Mouse (Mus musculus): ENCODE results near the gene Rap1gap. TPM values are rescaled to one million over a fixed set of nuclear protein-coding genes. Genes with fewer than 3 reads are reported as not detected.

The Rap1gap gene
- polyA plus RNA-seq, 1 experiment from 2014 or later, result 3.3 TPM

DNA sequence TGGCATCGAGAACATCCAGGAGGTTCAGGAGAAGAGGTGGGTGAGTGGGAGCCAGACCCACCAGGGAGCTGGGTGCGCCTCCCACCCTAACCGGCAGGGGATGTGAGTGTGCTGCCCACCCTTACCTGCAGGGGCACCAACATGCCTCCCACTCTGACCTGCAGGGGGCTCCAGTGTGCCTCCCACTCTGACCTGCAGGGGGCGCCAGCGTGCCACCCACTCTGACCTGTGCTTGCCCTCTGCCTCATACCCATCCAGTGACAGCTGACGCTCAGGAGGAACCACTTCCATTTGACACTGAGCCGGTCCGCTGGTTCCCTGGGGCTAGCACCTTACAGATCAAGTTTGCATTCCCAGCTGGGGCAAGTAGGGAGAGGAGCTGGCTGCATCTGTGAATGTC, 60.2 kb downstream of the Rap1gap start:
- Histone ChIP-seq H3K27ac (ENCODE audit: low read depth, low read length) (no peak overlapping the region), H3K9me3 (replicated peaks; ENCODE audit: control insufficient read depth, low read length) (no peaks in the 10 kb centered on the region), H3K4me3 (ENCODE audit: low read depth, low read length) (0 out of 2 replicates have a peak overlapping the region, but pooled peaks have one; percentile 8), H3K9ac (ENCODE audit: low read depth, low read length) (peak overlapping the region; percentile 58), H3K27me3 (ENCODE audit: control insufficient read depth, insufficient read depth, low read length) (peaks cover 75% of the 10 kb centered on the region), H3K4me2 (peak overlapping the region; percentile 44), H3K36me3 (ENCODE audit: control insufficient read depth, insufficient read depth, low read length) (no peaks in the 10 kb centered on the region), H3K4me1 (ENCODE audit: control insufficient read depth, insufficient read depth, low read length) (peaks cover 9% of the 10 kb centered on the region; the same call in 1 of the 2 replicates)
- 39% methylated on average over 8 of the region's 8 CpGs for WGBS (ENCODE audit: insufficient replicate concordance)
- no peak for ATAC-seq (replicated peaks; ENCODE audit: insufficient number of reproducible peaks, low FRiP score, low TSS enrichment)

DNA sequence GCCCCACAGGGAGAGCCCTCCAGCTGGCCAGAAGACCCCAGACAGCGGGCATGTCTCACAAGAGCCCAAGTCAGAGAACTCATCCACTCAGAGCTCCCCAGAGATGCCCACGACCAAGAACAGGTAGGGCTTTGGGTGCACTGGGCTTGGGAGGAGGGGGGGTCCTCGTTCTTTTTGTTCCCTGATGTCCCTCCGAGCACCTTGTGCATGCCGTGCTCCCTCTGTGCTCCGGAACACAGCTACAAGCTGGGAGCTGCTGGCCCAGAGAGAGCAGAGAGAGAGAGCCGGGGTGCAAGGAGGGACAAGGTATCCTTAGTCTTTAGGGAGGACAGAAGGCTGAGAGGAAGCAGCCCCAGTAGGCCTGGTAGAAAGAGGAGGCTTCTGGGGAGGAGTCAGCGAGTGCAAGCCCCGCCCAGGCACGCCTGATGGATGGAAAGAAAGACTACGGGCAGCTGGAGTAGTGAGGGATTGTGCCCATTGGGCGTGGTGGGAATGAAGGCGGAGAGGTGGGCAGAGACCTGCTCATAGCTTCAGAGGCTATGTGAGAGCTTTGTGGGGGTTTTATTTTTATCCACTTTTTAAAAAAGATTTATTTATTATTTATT, 61.1 kb downstream of the Rap1gap start:
- 77% methylated on average over 13 of the region's 13 CpGs for WGBS (ENCODE audit: insufficient replicate concordance)
- ATAC-seq (replicated peaks; ENCODE audit: insufficient number of reproducible peaks, low FRiP score, low TSS enrichment), result no peak
- Histone ChIP-seq H3K9me3 (replicated peaks; ENCODE audit: control insufficient read depth, low read length) (no peaks in the 10 kb centered on the region), H3K4me1 (ENCODE audit: control insufficient read depth, insufficient read depth, low read length) (peaks cover 9% of the 10 kb centered on the region; the same call in 1 of the 2 replicates), H3K27ac (ENCODE audit: low read depth, low read length) (no peak overlapping the region), H3K36me3 (ENCODE audit: control insufficient read depth, insufficient read depth, low read length) (no peaks in the 10 kb centered on the region), H3K4me3 (ENCODE audit: low read depth, low read length) (no peak overlapping the region), H3K9ac (ENCODE audit: low read depth, low read length) (no peak overlapping the region), H3K27me3 (ENCODE audit: control insufficient read depth, insufficient read depth, low read length) (peaks cover 68% of the 10 kb centered on the region), H3K4me2 (no peak overlapping the region)

DNA sequence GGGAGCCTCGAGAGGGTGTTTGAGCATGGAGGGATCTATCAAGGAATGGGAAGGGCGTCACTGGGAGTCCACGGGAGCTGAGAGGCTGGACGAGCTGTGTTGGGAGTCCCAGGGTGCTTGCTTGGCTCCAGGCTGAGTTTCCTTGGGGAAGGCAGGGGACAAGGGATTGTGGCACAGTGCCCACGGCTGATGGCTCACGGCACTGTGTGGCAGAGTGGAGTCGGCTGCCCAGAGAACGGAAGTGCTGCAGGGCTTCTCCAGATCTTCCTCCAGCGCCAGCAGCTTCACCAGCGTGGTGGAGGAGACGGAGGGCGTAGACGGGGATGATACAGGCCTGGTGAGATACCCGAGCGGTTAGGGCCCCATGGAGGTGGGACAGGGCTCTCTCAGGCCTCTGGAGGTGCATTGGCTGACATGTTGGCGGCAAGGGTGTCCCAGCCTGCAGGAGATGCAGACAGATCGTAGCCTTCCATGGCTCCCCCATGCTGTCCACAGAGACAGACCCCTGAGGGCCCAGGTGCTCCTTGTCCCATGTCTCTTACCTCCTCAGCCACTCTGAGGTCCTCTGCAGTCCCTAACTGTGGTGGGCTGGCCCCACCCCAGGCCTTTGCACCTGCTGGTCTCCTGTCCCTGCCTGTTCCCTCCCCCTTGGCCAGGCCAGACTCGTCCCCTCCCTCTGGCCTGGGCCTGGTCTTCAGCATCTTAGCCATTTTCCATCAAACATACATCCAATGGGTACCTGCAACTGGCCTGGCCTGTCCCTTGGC, 62.4 kb downstream of the Rap1gap start:
- Histone ChIP-seq H3K9ac (ENCODE audit: low read depth, low read length) (no peak overlapping the region), H3K27ac (ENCODE audit: low read depth, low read length) (no peak overlapping the region), H3K9me3 (replicated peaks; ENCODE audit: control insufficient read depth, low read length) (no peaks in the 10 kb centered on the region), H3K4me2 (no peak overlapping the region), H3K36me3 (ENCODE audit: control insufficient read depth, insufficient read depth, low read length) (no peaks in the 10 kb centered on the region), H3K4me1 (ENCODE audit: control insufficient read depth, insufficient read depth, low read length) (peaks cover 9% of the 10 kb centered on the region; the same call in 1 of the 2 replicates), H3K4me3 (ENCODE audit: low read depth, low read length) (no peak overlapping the region), H3K27me3 (ENCODE audit: control insufficient read depth, insufficient read depth, low read length) (peaks cover 62% of the 10 kb centered on the region)
- ATAC-seq (replicated peaks; ENCODE audit: insufficient number of reproducible peaks, low FRiP score, low TSS enrichment), result no peak
- 72% methylated on average over 18 of the region's 18 CpGs for WGBS (ENCODE audit: insufficient replicate concordance)

DNA sequence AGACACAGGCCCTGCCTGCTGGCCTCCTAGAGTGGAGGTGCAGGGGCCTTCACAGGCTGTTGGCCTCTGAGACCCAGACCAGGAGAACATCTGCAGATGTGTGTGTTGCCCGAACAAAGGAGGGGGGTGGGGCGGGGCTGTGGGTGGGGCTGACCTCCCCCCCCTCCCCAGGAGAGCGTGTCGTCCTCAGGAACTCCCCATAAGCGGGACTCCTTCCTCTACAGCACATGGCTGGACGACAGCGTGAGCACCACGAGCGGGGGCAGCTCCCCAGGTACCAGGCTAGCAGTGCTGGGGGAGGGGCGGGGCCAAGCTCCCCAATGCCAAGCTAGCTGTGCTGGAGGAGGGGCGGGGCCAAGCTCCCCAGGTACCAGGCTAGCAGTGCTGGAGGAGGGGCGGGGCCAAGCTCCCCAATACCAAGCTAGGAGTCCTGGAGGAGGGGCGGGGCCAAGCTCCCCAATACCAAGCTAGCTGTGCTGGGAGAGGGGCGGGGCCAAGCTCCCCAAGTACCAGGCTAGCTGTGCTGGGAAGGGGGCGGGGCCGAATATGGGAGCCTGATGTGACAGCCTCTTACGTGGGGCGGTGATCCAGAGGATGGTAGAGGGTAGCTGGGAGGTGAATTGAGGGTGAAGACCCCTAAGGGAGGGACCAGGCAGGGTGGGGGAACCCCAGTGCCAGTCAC, 63.1 kb downstream of the Rap1gap start:
- WGBS (ENCODE audit: insufficient replicate concordance), result 7% methylated on average over 17 of the region's 18 CpGs
- no peaks in the 10 kb centered on the region for H3K36me3 ChIP-seq (ENCODE audit: control insufficient read depth, insufficient read depth, low read length)
- ATAC-seq (replicated peaks; ENCODE audit: insufficient number of reproducible peaks, low FRiP score, low TSS enrichment), result no peak
- H3K9me3 ChIP-seq (replicated peaks; ENCODE audit: control insufficient read depth, low read length), result no peaks in the 10 kb centered on the region
- no peak overlapping the region for H3K9ac ChIP-seq (ENCODE audit: low read depth, low read length)
- H3K27ac ChIP-seq (ENCODE audit: low read depth, low read length), result no peak overlapping the region
- H3K27me3 ChIP-seq (ENCODE audit: control insufficient read depth, insufficient read depth, low read length), result peaks cover 64% of the 10 kb centered on the region
- H3K4me2 ChIP-seq, result no peak overlapping the region
- no peak overlapping the region for H3K4me3 ChIP-seq (ENCODE audit: low read depth, low read length)
- H3K4me1 ChIP-seq (ENCODE audit: control insufficient read depth, insufficient read depth, low read length), result peaks cover 9% of the 10 kb centered on the region; the same call in 1 of the 2 replicates

DNA sequence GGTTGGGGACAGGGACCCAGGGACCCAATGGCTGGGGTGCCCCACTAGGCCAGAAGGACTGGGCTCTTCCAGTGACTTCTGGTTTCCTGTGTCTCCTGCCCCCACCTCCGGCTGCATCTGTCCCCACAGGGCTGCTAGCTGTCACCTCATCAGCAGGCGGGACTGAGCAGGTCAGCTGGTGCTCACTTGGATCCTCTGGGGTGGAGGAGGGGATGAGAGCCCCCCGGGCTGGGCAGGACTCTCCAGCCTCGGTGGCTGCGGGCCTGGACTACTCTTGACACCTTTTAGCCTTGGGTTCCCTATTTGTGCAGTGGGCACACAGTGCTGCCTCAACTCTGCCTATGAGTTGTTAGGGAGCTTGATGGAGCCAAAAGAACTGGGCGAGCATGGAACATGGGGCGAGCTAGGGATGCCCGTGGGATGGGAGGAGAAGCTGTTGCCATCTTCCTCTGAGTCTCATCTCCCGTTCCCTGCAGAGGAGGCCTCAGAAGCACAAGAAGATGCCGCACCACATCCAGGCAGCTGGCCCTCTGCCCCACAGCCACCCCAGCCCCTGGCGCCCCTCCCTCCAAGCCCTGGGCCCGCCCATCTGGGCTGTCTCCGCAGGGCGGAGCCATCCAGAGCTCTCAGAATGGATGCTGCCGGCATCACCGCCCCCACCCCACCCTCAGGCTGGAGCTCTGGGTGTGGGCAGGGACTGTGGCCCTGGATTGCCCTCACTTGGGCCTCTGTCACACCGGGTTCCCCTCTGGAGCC, 64.1 kb downstream of the Rap1gap start:
- no peaks in the 10 kb centered on the region for H3K9me3 ChIP-seq (replicated peaks; ENCODE audit: control insufficient read depth, low read length)
- H3K4me3 ChIP-seq (ENCODE audit: low read depth, low read length), result 0 out of 2 replicates have a peak overlapping the region, but pooled peaks have one; percentile 14
- H3K4me1 ChIP-seq (ENCODE audit: control insufficient read depth, insufficient read depth, low read length), result peaks cover 9% of the 10 kb centered on the region; the same call in 1 of the 2 replicates
- peaks cover 62% of the 10 kb centered on the region for H3K27me3 ChIP-seq (ENCODE audit: control insufficient read depth, insufficient read depth, low read length)
- ATAC-seq (replicated peaks; ENCODE audit: insufficient number of reproducible peaks, low FRiP score, low TSS enrichment), result no peak
- no peak overlapping the region for H3K27ac ChIP-seq (ENCODE audit: low read depth, low read length)
- H3K36me3 ChIP-seq (ENCODE audit: control insufficient read depth, insufficient read depth, low read length), result no peaks in the 10 kb centered on the region
- no peak overlapping the region for H3K9ac ChIP-seq (ENCODE audit: low read depth, low read length)
- WGBS (ENCODE audit: insufficient replicate concordance), result 5% methylated on average over 17 of the region's 17 CpGs
- H3K4me2 ChIP-seq, result peak overlapping the region; percentile 46

DNA sequence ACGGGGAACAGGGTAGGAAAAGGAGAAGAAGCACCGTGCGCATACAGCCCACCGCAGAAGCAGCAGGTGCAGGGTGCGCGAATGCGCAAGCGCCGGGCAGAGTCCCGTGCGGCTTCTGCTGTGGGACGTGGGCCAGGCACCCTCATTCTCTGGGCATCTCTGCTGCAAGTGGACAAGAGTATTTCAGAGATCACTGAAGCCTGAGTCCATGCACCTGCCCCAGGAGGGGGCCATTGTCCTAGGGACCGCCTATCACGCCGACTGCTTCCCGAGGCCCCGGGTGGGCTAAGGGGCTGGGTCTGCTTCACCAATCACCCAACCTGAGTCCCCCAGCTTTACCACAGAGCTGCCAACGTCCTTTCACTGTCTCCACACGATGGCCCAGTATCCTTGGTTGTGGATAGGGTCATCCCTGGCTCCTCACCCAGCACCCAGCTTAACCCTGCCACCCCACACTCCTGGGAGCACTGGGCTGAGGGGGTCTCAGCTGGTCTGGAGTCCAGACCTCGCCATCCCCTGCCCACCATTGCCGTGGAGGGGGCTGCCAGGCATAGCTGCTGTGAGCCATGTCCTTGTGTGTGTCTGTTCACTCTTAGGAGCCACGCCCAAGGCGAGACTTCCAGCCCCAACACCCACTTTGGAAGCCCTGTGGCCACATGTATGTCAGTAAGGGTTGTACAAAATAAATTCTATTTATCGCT, 64.8 kb downstream of the Rap1gap start:
- no peak overlapping the region for H3K9ac ChIP-seq (ENCODE audit: low read depth, low read length)
- peaks cover 58% of the 10 kb centered on the region for H3K27me3 ChIP-seq (ENCODE audit: control insufficient read depth, insufficient read depth, low read length)
- no peaks in the 10 kb centered on the region for H3K9me3 ChIP-seq (replicated peaks; ENCODE audit: control insufficient read depth, low read length)
- H3K27ac ChIP-seq (ENCODE audit: low read depth, low read length), result no peak overlapping the region
- H3K4me2 ChIP-seq, result peak overlapping the region; percentile 46
- no peaks in the 10 kb centered on the region for H3K36me3 ChIP-seq (ENCODE audit: control insufficient read depth, insufficient read depth, low read length)
- peaks cover 9% of the 10 kb centered on the region; the same call in 1 of the 2 replicates for H3K4me1 ChIP-seq (ENCODE audit: control insufficient read depth, insufficient read depth, low read length)
- 0 out of 2 replicates have a peak overlapping the region, but pooled peaks have one; percentile 14 for H3K4me3 ChIP-seq (ENCODE audit: low read depth, low read length)
- no peak for ATAC-seq (replicated peaks; ENCODE audit: insufficient number of reproducible peaks, low FRiP score, low TSS enrichment)
- 26% methylated on average over 24 of the region's 24 CpGs for WGBS (ENCODE audit: insufficient replicate concordance)

DNA sequence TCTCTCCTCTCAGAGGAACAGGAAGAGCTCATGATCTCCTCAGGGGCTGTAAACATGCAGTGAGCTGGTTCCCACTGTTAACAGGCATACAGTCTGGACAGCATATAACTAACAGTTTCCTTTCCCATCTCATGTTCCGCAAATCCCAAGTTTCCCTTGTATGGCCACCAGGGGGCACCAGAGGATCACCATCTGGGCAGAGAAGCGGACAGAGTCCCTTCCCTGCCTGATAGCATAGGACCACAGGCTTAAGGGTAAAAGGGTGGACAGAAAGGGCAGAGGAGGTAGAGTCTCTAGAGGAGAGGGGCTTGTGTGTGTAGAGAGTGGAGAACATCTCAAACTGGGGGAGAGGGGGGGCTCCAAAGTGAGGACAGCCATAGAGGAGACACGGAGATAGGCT, 65.6 kb downstream of the Rap1gap start:
- no peak overlapping the region for H3K4me2 ChIP-seq
- H3K27ac ChIP-seq (ENCODE audit: low read depth, low read length), result no peak overlapping the region
- ATAC-seq (replicated peaks; ENCODE audit: insufficient number of reproducible peaks, low FRiP score, low TSS enrichment), result no peak
- H3K36me3 ChIP-seq (ENCODE audit: control insufficient read depth, insufficient read depth, low read length), result no peaks in the 10 kb centered on the region
- H3K9ac ChIP-seq (ENCODE audit: low read depth, low read length), result no peak overlapping the region
- WGBS (ENCODE audit: insufficient replicate concordance), result 15% methylated on average over 3 of the region's 3 CpGs
- H3K27me3 ChIP-seq (ENCODE audit: control insufficient read depth, insufficient read depth, low read length), result peaks cover 51% of the 10 kb centered on the region
- H3K4me3 ChIP-seq (ENCODE audit: low read depth, low read length), result no peak overlapping the region
- peaks cover 4% of the 10 kb centered on the region; the same call in 1 of the 2 replicates for H3K4me1 ChIP-seq (ENCODE audit: control insufficient read depth, insufficient read depth, low read length)
- H3K9me3 ChIP-seq (replicated peaks; ENCODE audit: control insufficient read depth, low read length), result no peaks in the 10 kb centered on the region
